Mouse (Mus musculus): ENCODE measurements around the gene Mtx1.

GRCm38 (mm10) chr3:89262417-89262816, 35.5 kb upstream of the Mtx1 start:
- TF ChIP-seq CTCF (IDR thresholded peaks at IDR 0.05; ENCODE audit: low read depth) (no peak), EP300 (IDR thresholded peaks at IDR 0.05; ENCODE audit: low read depth) (no peak)
